Mouse (Mus musculus) brain, embryonic 14.5 days (tissue): Measurements from ENCODE around the gene BC004004.

Experiments
- CTCF ChIP-seq: fragments of 200-500 bp; IDR thresholded peaks from 2 replicates; pipeline ENCODE4 v1.5.1; 2012; ENCODE audit warnings: inconsistent platforms, mild to moderate bottlenecking, moderate library complexity, borderline replicate concordance; ENCODE audit not compliant: insufficient read depth, insufficient read length; ENCODE audit errors: extremely low read depth
- POLR2A ChIP-seq: fragments of 200-500 bp; IDR thresholded peaks from 2 replicates; pipeline ENCODE4 v1.6.1; 2012; ENCODE audit warnings: mild to moderate bottlenecking, inconsistent platforms, borderline replicate concordance; ENCODE audit not compliant: poor library complexity, insufficient read depth, insufficient read length, severe bottlenecking; ENCODE audit errors: extremely low read depth

GRCm38 (mm10) chr17:29273889-29274288 is 5.3 kb downstream of the BC004004 start:
- no peak for TF ChIP-seq POLR2A
- no peak for TF ChIP-seq CTCF
